Mouse (Mus musculus) midbrain, postnatal 0 days (tissue): ENCODE data around the gene Lrr1. TPM values are rescaled to one million over a fixed set of nuclear protein-coding genes. Genes with fewer than 3 reads are reported as not detected.
A peak's percentile ranks its signal among the peaks of the same experiment; 100 is the strongest.

Source experiments
- ATAC-seq: fragments of 200-750 bp; cut with Nextera tagmentation; 2 replicates; pipeline ENCODE4 v1.8.0; 2017; ENCODE audit warnings: moderate number of reproducible peaks, mild to moderate bottlenecking, moderate TSS enrichment, moderate library complexity; ENCODE audit not compliant: low FRiP score
- DNase-seq: peaks from one replicate; pipeline ENCODE4 v3.0.0-alpha.2; 2015; ENCODE audit warnings: low spot score
- H3K27ac ChIP-seq: fragments of 300-500 bp; sonication (generic); 2 replicates; pipeline ENCODE4 v1.5.1; 2014; ENCODE audit warnings: low read depth, mild to moderate bottlenecking, low read length, mixed read lengths
- H3K27me3 ChIP-seq: fragments of 300-500 bp; sonication (generic); 2 replicates; pipeline ENCODE4 v1.6.1; 2014; ENCODE audit warnings: low read length, control low read depth, mixed read lengths; ENCODE audit not compliant: insufficient read depth
- H3K36me3 ChIP-seq: fragments of 300-500 bp; sonication (generic); 2 replicates; pipeline ENCODE4 v1.6.1; 2014; ENCODE audit warnings: low read length, control low read depth, mixed read lengths; ENCODE audit not compliant: insufficient read depth
- H3K4me1 ChIP-seq: fragments of 300-500 bp; sonication (generic); 2 replicates; pipeline ENCODE4 v1.6.1; 2014; ENCODE audit warnings: mild to moderate bottlenecking, control low read depth, antibody characterized with exemption, low read length, mixed read lengths; ENCODE audit not compliant: insufficient read depth
- H3K4me2 ChIP-seq: fragments of 300-500 bp; sonication (generic); 2 replicates; pipeline ENCODE4 v1.6.1; 2014; ENCODE audit warnings: low read depth, mild to moderate bottlenecking, low read length, mixed read lengths; ENCODE audit not compliant: poor library complexity, severe bottlenecking
- H3K4me3 ChIP-seq: fragments of 300-500 bp; sonication (generic); 2 replicates; pipeline ENCODE4 v1.5.1; 2014; ENCODE audit warnings: low read depth, mild to moderate bottlenecking, low read length, moderate library complexity
- H3K9ac ChIP-seq: fragments of 300-500 bp; sonication (generic); replicated peaks from 2 replicates; pipeline ENCODE4 v1.6.1; 2014; ENCODE audit warnings: mild to moderate bottlenecking, low read length, moderate library complexity, mixed read lengths; ENCODE audit not compliant: poor library complexity, severe bottlenecking
- H3K9me3 ChIP-seq: fragments of 300-500 bp; sonication (generic); 2 replicates; pipeline ENCODE4 v1.6.1; 2016; ENCODE audit warnings: low read length, control low read depth
- CTCF ChIP-seq: IDR thresholded peaks from 2 replicates; pipeline ENCODE4 v1.5.1; 2016; ENCODE audit warnings: antibody characterized with exemption, mild to moderate bottlenecking
- WGBS: fragments of 180-500 bp; shearing (Covaris S2); extraction: QIAGEN DNeasy Blood & Tissue Kit; methylation state at CpG from one replicate; pipeline ENCODE4 v1.1.7; 2014; 5-methylcytosine and 5-hydroxymethylcytosine counted together
- polyA plus RNA-seq: library from polyadenylated mRNA; unstranded; fragments of >200 nt; fragmentation: Nextera tagmentation; extraction: Ambion mirVana; gene quantifications from 2 replicates; pipeline ENCODE4 v1.2.1, GENCODE M21; 2015
- total RNA-seq: library from RNA; depleted of rRNA; stranded (reverse); fragments of >200 nt; gene quantifications from 2 replicates; pipeline ENCODE4 v1.2.3, GENCODE M21; 2014

The Lrr1 gene
- total and polyA plus RNA-seq, 2 experiments from 2014 or later, result 1.2 to 1.6 TPM

DNA sequence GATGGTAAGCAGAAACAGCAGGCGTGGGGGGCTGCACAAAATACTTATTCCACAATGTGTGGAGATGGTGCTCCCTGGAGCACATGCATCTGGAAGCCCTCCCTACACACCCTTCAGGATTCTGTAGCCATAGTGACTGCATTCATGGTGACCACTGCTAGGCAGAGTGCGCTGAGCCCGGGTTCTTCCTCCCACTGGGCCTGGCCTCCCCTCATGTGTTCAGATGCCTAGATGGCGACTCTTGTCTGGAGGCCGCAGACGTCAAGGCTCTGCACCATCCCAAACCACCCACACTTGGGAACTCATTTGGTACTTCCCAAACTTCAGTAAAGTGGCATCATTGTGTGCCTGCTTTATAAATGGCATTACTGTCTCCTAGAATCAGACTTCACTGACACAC is 25.2 kb upstream of the Lrr1 start:
- Histone ChIP-seq H3K9me3 (no peaks in the 10 kb centered on the region), H3K4me1 (no peaks in the 10 kb centered on the region), H3K36me3 (no peaks in the 10 kb centered on the region), H3K4me3 (no peak overlapping the region), H3K4me2 (no peak overlapping the region), H3K9ac (no peak overlapping the region), H3K27me3 (no peaks in the 10 kb centered on the region), H3K27ac (no peak overlapping the region)
- ATAC-seq, result no peak
- 71% methylated on average over 6 of the region's 6 CpGs for WGBS
- no peak for TF ChIP-seq CTCF
- DNase-seq, result no peak

DNA sequence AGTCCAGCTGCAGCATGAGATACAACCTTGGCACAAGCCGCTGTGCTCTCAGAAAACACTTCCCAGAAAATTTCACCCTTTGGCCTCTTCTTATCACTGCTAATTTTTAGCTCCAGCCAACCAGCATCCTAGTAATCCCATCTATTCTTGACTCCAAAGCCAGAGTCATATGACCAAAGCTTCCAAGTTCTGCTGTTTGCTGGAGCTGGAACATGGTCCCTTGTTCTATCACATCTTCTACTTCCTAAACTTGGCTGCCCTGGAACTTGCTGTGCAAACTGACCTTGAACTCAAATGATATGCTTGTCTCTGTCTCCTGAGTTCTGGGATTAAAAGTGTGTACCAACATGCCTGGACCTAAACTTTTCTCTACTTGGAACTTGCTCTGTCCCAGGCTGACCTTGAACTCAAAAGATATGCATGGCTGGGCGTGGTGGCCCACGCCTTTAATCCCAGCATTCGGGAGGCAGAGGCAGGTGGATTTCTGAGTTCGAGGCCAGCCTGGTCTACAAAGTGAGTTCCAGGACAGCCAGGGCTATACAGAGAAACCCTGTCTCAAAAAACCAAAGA is 21.4 kb upstream of the Lrr1 start:
- H3K36me3 ChIP-seq, result no peaks in the 10 kb centered on the region
- H3K9ac ChIP-seq, result no peak overlapping the region
- no peak overlapping the region for H3K4me2 ChIP-seq
- no peak overlapping the region for H3K27ac ChIP-seq
- H3K9me3 ChIP-seq, result no peaks in the 10 kb centered on the region
- no peak for TF ChIP-seq CTCF
- DNase-seq (no peak), ATAC-seq (no peak)
- H3K4me1 ChIP-seq, result no peaks in the 10 kb centered on the region
- no peak overlapping the region for H3K4me3 ChIP-seq
- 91% methylated on average over 5 of the region's 5 CpGs for WGBS
- H3K27me3 ChIP-seq, result no peaks in the 10 kb centered on the region

DNA sequence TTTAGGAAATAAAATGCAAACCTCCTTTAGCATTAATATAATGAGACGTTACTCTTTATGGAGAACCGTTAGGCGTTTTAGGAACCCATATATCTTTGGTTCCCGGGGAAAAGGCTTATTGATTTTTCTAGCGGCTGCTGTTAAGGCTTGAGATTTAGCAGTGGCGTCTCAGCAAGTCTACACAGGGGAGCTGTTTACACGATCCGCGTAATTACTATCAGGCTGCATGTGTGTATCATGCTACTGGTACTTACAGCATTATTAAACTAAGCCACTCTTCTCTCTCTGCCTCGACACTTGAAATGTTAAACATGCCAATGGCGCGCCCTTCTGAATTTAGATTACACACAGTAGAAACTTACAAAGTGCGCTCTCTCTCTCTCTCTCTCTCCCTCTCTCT is 18.6 kb upstream of the Lrr1 start:
- no peak overlapping the region for H3K4me3 ChIP-seq
- no peak for TF ChIP-seq CTCF
- no peak overlapping the region for H3K4me2 ChIP-seq
- no peak overlapping the region for H3K9ac ChIP-seq
- no peaks in the 10 kb centered on the region for H3K36me3 ChIP-seq
- no peaks in the 10 kb centered on the region for H3K9me3 ChIP-seq
- DNase-seq, result peak; percentile 32
- WGBS, result 80% methylated on average over 13 of the region's 13 CpGs
- H3K4me1 ChIP-seq, result no peaks in the 10 kb centered on the region
- no peaks in the 10 kb centered on the region for H3K27me3 ChIP-seq
- no peak for ATAC-seq
- no peak overlapping the region for H3K27ac ChIP-seq

DNA sequence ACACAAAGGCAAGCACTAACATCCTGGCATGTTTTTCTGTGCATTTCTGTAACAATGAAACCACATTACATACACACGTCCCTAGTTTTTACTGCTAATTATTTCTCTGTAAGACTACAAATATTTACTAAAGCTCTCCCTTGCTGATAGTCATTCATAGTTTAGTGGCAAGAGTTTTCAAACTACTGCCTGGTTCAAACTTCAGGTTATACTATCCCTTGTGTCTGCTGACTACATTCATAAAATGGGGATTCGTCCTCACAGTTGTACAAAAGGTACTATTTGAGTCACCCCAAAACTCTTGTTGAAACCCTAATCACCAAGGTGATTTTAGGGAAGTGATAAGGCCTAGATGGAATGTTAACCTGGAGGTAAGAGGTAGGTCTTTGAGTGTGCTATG is 12.7 kb upstream of the Lrr1 start:
- H3K27ac ChIP-seq, result no peak overlapping the region
- no peak overlapping the region for H3K4me2 ChIP-seq
- H3K4me3 ChIP-seq, result no peak overlapping the region
- TF ChIP-seq CTCF, result no peak
- ATAC-seq, result no peak
- H3K9me3 ChIP-seq, result no peaks in the 10 kb centered on the region
- H3K9ac ChIP-seq, result no peak overlapping the region
- H3K36me3 ChIP-seq, result peaks cover 4% of the 10 kb centered on the region; the same call in 1 of the 2 replicates
- WGBS, result 85% methylated on average over 2 of the region's 2 CpGs
- no peak for DNase-seq
- H3K4me1 ChIP-seq, result no peaks in the 10 kb centered on the region
- no peaks in the 10 kb centered on the region for H3K27me3 ChIP-seq

DNA sequence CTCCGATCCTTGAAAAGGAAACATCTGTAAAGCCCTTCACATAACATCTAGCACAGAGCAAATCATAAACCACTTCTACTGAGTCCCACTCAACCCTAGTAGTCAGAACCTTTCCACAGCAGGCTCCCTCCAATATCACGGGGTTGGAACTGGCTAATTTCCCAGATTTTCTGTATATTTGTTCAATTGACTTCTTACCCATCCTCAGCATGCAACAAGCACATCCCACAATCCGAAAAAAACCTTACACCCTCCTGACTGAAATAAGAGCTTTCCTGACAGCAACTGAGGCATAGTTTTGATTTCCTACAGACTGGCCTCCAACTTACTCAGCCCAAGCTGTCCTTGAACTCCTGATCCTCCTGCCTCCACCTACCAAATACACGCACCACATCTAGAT is 12.2 kb upstream of the Lrr1 start:
- ATAC-seq (no peak), DNase-seq (no peak)
- no peaks in the 10 kb centered on the region for H3K9me3 ChIP-seq
- WGBS, result 85% methylated on average over 4 of the region's 4 CpGs
- H3K4me3 ChIP-seq, result no peak overlapping the region
- no peaks in the 10 kb centered on the region for H3K27me3 ChIP-seq
- no peak overlapping the region for H3K27ac ChIP-seq
- no peak for TF ChIP-seq CTCF
- peaks cover 4% of the 10 kb centered on the region; the same call in 1 of the 2 replicates for H3K36me3 ChIP-seq
- no peak overlapping the region for H3K4me2 ChIP-seq
- no peak overlapping the region for H3K9ac ChIP-seq
- H3K4me1 ChIP-seq, result no peaks in the 10 kb centered on the region

DNA sequence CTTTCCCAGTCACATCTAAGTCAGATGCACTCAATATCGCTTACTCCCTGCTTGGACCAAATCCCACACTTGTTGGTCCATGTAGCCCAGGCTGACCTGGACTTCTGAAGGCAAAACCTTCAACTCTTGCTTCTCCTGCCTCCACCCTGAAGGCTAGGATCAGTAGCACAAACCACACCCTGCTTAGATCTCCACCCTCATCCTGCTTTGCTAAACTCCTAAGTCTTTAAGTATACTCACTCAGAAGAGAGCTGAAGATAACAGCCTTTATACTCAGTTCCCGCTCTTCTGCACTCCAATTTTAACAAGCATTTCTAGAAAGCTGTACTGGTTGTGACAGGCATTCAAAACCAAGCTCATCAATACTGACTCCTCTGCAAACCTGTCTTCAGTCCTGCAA is 11.5 kb upstream of the Lrr1 start:
- Histone ChIP-seq H3K4me1 (no peaks in the 10 kb centered on the region), H3K27ac (no peak overlapping the region), H3K9me3 (no peaks in the 10 kb centered on the region), H3K36me3 (peaks cover 4% of the 10 kb centered on the region; the same call in 1 of the 2 replicates), H3K27me3 (no peaks in the 10 kb centered on the region), H3K4me2 (no peak overlapping the region), H3K4me3 (no peak overlapping the region), H3K9ac (no peak overlapping the region)
- ATAC-seq, result no peak
- WGBS, result 97% methylated on average over 2 of the region's 2 CpGs
- no peak for DNase-seq
- no peak for TF ChIP-seq CTCF
